Mouse (Mus musculus): ENCODE measurements at regions not wholly inside any gene's neighbourhood (a gene's known extent, or its start where the extent isn't known, plus 50 kb on each side); places are given as distances from the start of the nearest gene placed in this dataset.

GRCm38 (mm10) chr2:56335974-56336373 lies 787.8 kb downstream of the Nr4a2 start:
- H3K36me3 ChIP-seq = no peaks in the 10 kb centered on the region
- WGBS = 66% methylated on average over 7 of the region's 7 CpGs
- ATAC-seq (ENCODE audit: low FRiP score, low read depth) = no peak

DNA sequence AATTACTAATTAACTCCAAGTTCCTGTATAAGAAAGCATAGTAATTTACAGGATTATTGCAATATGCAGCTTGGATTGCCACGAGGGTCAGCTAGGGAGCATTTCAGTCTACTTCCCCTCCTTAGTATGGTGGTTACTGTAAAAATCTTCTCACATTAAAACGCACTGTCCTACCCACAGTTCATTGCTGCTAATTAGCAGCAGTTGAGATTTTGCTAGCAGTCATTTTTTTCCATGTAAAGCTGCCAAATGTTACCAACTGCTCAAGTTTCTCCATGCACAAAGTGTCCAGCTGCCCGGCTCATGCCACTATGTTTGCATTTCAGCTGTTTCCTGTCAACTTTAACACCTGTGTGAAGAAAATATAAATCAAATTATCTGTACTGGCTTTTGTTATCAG lies 759.7 kb downstream of the Nr4a2 start:
- Histone ChIP-seq H3K36me3 (no peaks in the 10 kb centered on the region), H3K4me1 (no peaks in the 10 kb centered on the region), H3K9ac (no peak overlapping the region), H3K4me3 (no peak overlapping the region), H3K27ac (no peak overlapping the region), H3K27me3 (no peaks in the 10 kb centered on the region), H3K9me3 (no peaks in the 10 kb centered on the region), H3K4me2 (replicated peaks) (no peak overlapping the region)
- WGBS = 40% methylated on average over 3 of the region's 3 CpGs
- no peak for ATAC-seq (ENCODE audit: low FRiP score, low read depth)

More at GRCm38 (mm10) chr2:56335974-56336373, 787.8 kb downstream of the Nr4a2 start:
- Histone ChIP-seq H3K4me2 (replicated peaks) (no peak overlapping the region), H3K9me3 (no peaks in the 10 kb centered on the region), H3K27me3 (no peaks in the 10 kb centered on the region), H3K27ac (no peak overlapping the region), H3K4me3 (no peak overlapping the region), H3K9ac (no peak overlapping the region), H3K4me1 (no peaks in the 10 kb centered on the region)
